Mouse (Mus musculus) CH12.LX (cell line): ENCODE results near the gene Pcgf3. TPM values are rescaled to one million over a fixed set of nuclear protein-coding genes. Genes with fewer than 3 reads are reported as not detected.

Experiments used
- DNase-seq: peaks from one replicate; pipeline ENCODE4 v3.0.0-alpha.2; 2013; ENCODE audit errors: extremely low read depth
- H3K27ac ChIP-seq: 2 replicates; pipeline ENCODE4 v1.5.1; 2012; ENCODE audit warnings: low read depth, mild to moderate bottlenecking, control low read depth, moderate library complexity; ENCODE audit not compliant: insufficient read depth
- H3K27me3 ChIP-seq: replicated peaks from 2 replicates; pipeline ENCODE3; 2012; ENCODE audit warnings: inconsistent platforms
- H3K36me3 ChIP-seq, 2 experiments: replicated peaks in 1 of 2; 2 replicates each; pipeline versions ENCODE3 to v1.6.1; 2012; ENCODE audit warnings: inconsistent platforms in 1 of 2, low read length in 1 of 2, mild to moderate bottlenecking in 1 of 2, mixed read lengths in 1 of 2, moderate library complexity in 1 of 2; ENCODE audit not compliant: control insufficient read depth in 1 of 2, insufficient read depth in 1 of 2
- H3K4me1 ChIP-seq, 2 experiments: 2 replicates each; pipeline ENCODE4 v1.6.1; 2012; ENCODE audit warnings: inconsistent platforms in 1 of 2, moderate library complexity in 1 of 2; ENCODE audit not compliant: insufficient read depth in 2 of 2, control insufficient read depth in 1 of 2
- H3K4me2 ChIP-seq: 2 replicates; pipeline ENCODE4 v1.6.1; 2012; ENCODE audit warnings: low read depth, mild to moderate bottlenecking, control low read depth; ENCODE audit not compliant: poor library complexity, insufficient read depth, severe bottlenecking
- H3K4me3 ChIP-seq, 3 experiments: fragments of 150-350 bp in 1 of 3; sonication (generic) in 1 of 3; replicated peaks in 1 of 3; 2 replicates each; pipeline versions ENCODE3 to v1.5.1; 2011 to 2012; ENCODE audit warnings: low read depth in 2 of 3, low read length in 2 of 3, mild to moderate bottlenecking in 2 of 3, moderate library complexity in 2 of 3, control low read depth in 1 of 3, improper control_type of control experiment in 1 of 3, inconsistent platforms in 1 of 3, mixed read lengths in 1 of 3; ENCODE audit not compliant: poor library complexity in 1 of 3
- H3K79me2 ChIP-seq: replicated peaks from 2 replicates; pipeline ENCODE4 v1.6.1; 2012; ENCODE audit warnings: mild to moderate bottlenecking, moderate library complexity; ENCODE audit not compliant: control insufficient read depth, poor library complexity, insufficient read depth, severe bottlenecking; ENCODE audit errors: extremely low read depth
- H3K9ac ChIP-seq: 2 replicates; pipeline ENCODE4 v1.6.1; 2012; ENCODE audit warnings: low read depth, mild to moderate bottlenecking, control low read depth, moderate library complexity; ENCODE audit not compliant: insufficient read depth
- H3K9me3 ChIP-seq: replicated peaks from 2 replicates; pipeline ENCODE3; 2012; ENCODE audit warnings: low read length, inconsistent platforms, mixed read lengths
- E2F4 ChIP-seq: IDR thresholded peaks from 2 replicates; pipeline ENCODE4 v1.6.1; 2011; ENCODE audit warnings: low read depth, low read length, improper control_type of control experiment; ENCODE audit not compliant: insufficient replicate concordance
- EP300 ChIP-seq: IDR thresholded peaks from 2 replicates; pipeline ENCODE4 v1.6.1; 2011; ENCODE audit warnings: low read length, improper control_type of control experiment
- ETS1 ChIP-seq: conservative IDR thresholded peaks from 2 replicates; pipeline ENCODE4 v1.6.1; 2012; ENCODE audit warnings: low read depth, mild to moderate bottlenecking, inconsistent platforms, low read length, improper control_type of control experiment, moderate library complexity
- KAT2A ChIP-seq: IDR thresholded peaks from 2 replicates; pipeline ENCODE4 v1.6.1; 2012; ENCODE audit warnings: low read length, improper control_type of control experiment, inconsistent platforms; ENCODE audit not compliant: insufficient replicate concordance
- MAX ChIP-seq: IDR thresholded peaks from 2 replicates; pipeline ENCODE4 v1.6.1; 2011; ENCODE audit warnings: low read length, improper control_type of control experiment
- MAZ ChIP-seq: IDR thresholded peaks from 2 replicates; pipeline ENCODE4 v1.6.1; 2012; ENCODE audit warnings: low read depth, mild to moderate bottlenecking, inconsistent platforms, low read length, improper control_type of control experiment, moderate library complexity
- NELFE ChIP-seq: IDR thresholded peaks from 2 replicates; pipeline ENCODE4 v1.6.1; 2011; ENCODE audit warnings: low read depth, low read length, improper control_type of control experiment
- RCOR1 ChIP-seq: conservative IDR thresholded peaks from 2 replicates; pipeline ENCODE4 v1.6.1; 2012; ENCODE audit warnings: low read depth, mild to moderate bottlenecking, inconsistent platforms, low read length, improper control_type of control experiment
- USF2 ChIP-seq: conservative IDR thresholded peaks from 2 replicates; pipeline ENCODE4 v1.6.1; 2011; ENCODE audit warnings: low read depth, low read length, improper control_type of control experiment
- ZKSCAN1 ChIP-seq: IDR thresholded peaks from 2 replicates; pipeline ENCODE4 v1.6.1; 2012; ENCODE audit warnings: low read depth, inconsistent platforms, low read length, improper control_type of control experiment, borderline replicate concordance
- dilution Hi-C: fragments of 300-500 bp; cut with MboI; formaldehyde crosslinking; loops from 2 replicates; pipeline ENCODE4 v1.14.3; 2020; ENCODE audit warnings: low sequenced_read_pairs; ENCODE audit not compliant: extremely low pct_unique_long_range_greater_than_20kb, extremely low pct_ligation_motif_present
- in situ Hi-C: fragments of 300-500 bp; cut with MboI; formaldehyde crosslinking; loops from 3 replicates; pipeline ENCODE4 v1.14.3; 2019; ENCODE audit warnings: low sequenced_read_pairs, low pct_ligation_motif_present, low pct_unique_long_range_greater_than_20kb, mixed read lengths
- polyA plus RNA-seq: library from polyadenylated mRNA; unstranded; fragments of >175 nt; gene quantifications from 2 replicates; pipeline ENCODE4 v1.2.1, GENCODE M21; 2012; ENCODE audit warnings: low read depth; ENCODE audit not compliant: insufficient read length
- total RNA-seq, 2 experiments: library from RNA; depleted of rRNA; stranded (reverse); fragments of 300-350 nt in 1 of 2; fragments of >200 nt in 1 of 2; gene quantifications; 2 replicates each; pipeline ENCODE4 v1.2.3; 2012 to 2014

Gene Pcgf3
- total and polyA plus RNA-seq, 3 experiments: 5.5 to 18.8 (median 6.0) TPM

DNA sequence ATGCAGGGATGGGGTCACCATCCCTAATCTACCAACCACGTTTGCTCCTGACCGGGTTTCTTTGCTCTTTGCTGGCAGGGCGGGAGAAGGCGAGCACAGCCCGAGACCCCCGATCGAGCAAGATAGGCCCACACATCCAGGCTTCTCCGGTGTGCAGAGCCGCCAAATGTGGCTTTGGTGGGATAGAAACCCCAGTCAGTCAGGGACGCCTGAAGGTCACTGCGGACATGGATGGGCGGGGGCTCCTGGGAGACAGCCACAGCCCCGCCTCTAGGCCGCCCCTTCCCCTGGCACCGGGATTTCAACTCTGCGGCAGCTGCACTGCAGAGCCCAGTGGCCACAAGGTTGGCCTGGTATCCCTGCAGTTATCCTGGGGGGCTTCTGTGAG is 89.2 kb downstream of the Pcgf3 start:
- Histone ChIP-seq H3K4me2 (no peak overlapping the region), H3K27ac (no peak overlapping the region), H3K36me3 (no peaks in the 10 kb centered on the region), H3K4me3 (no peak overlapping the region), H3K9ac (no peak overlapping the region), H3K79me2 (no peaks in the 10 kb centered on the region), H3K4me1 (no peaks in the 10 kb centered on the region), H3K27me3 (peaks cover 59% of the 10 kb centered on the region), H3K9me3 (no peaks in the 10 kb centered on the region)
- no peak for TF ChIP-seq ZKSCAN1
- TF ChIP-seq KAT2A: no peak
- no peak for TF ChIP-seq RCOR1
- TF ChIP-seq MAZ: no peak
- no peak for TF ChIP-seq EP300
- TF ChIP-seq MAX: no peak
- TF ChIP-seq USF2: no peak
- no peak for TF ChIP-seq ETS1
- TF ChIP-seq E2F4: no peak
- no peak for DNase-seq
- dilution Hi-C loops: no loop called here
- in situ Hi-C loops: no loop called here

DNA sequence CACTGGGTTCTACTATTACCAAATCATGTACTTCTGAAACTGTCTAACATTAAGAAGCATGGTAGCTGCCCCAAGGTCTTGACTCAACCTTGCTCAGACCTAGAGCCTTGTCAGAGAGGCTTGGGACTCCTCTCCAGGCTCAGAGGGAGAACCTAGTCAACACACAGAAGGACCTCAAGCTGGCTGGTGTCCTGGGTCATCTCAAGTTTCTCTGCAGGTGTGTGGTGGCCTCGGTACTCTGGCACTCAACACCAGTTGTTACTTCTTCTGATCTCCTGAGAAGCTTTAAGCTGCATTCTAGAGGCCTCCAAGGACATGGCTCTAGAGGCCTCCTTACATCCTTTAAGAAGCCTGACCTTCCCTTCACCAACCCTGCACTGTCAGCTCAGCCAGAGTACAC is 93.0 kb downstream of the Pcgf3 start:
- no peak overlapping the region for H3K9ac ChIP-seq
- no peak overlapping the region for H3K4me3 ChIP-seq
- in situ Hi-C loops: no loop called here
- H3K36me3 ChIP-seq: no peaks in the 10 kb centered on the region
- H3K27ac ChIP-seq: no peak overlapping the region
- no peak overlapping the region for H3K4me2 ChIP-seq
- H3K9me3 ChIP-seq: no peaks in the 10 kb centered on the region
- H3K79me2 ChIP-seq: no peaks in the 10 kb centered on the region
- no peak for TF ChIP-seq NELFE
- no peak for DNase-seq
- dilution Hi-C loops: no loop called here
- H3K4me1 ChIP-seq: no peaks in the 10 kb centered on the region
- H3K27me3 ChIP-seq: peaks cover 38% of the 10 kb centered on the region

Other genes starting within 250 kb of the Pcgf3 start
- 18.2 and 22.3 TPM in 2 replicates for gene Dr1, start 192.3 kb upstream of the Pcgf3 start, total RNA-seq (2012; rRNA removed)
- gene Dr1, start 192.3 kb upstream of the Pcgf3 start, total RNA-seq (2014; rRNA removed): 52.6 and 57.3 TPM in 2 replicates
- 40.3 and 43.1 TPM in 2 replicates for gene Dr1, start 192.3 kb upstream of the Pcgf3 start, polyA plus RNA-seq
- gene Pigg, start 148.6 kb upstream of the Pcgf3 start, total RNA-seq (2012; rRNA removed): 8.2 and 9.7 TPM in 2 replicates
- 9.0 and 9.8 TPM in 2 replicates for gene Pigg, start 148.6 kb upstream of the Pcgf3 start, total RNA-seq (2014; rRNA removed)
- 6.2 and 6.4 TPM in 2 replicates for gene Pigg, start 148.6 kb upstream of the Pcgf3 start, polyA plus RNA-seq
- not detected in 2 replicates for gene Gm42517, start 93.3 kb upstream of the Pcgf3 start, total RNA-seq (2012; rRNA removed)
- not detected in 2 replicates for gene Gm42517, start 93.3 kb upstream of the Pcgf3 start, total RNA-seq (2014; rRNA removed)
- not detected in 2 replicates for gene Gm42517, start 93.3 kb upstream of the Pcgf3 start, polyA plus RNA-seq
- 0.13 TPM in 1 of 2 replicates, not detected in the other for gene Pde6b, start 72.8 kb upstream of the Pcgf3 start, total RNA-seq (2012; rRNA removed)
- gene Pde6b, start 72.8 kb upstream of the Pcgf3 start, total RNA-seq (2014; rRNA removed): not detected in 2 replicates
- gene Pde6b, start 72.8 kb upstream of the Pcgf3 start, polyA plus RNA-seq: 0.11 and 0.16 TPM in 2 replicates
- 567 and 782 TPM in 2 replicates for gene Atp5k, start 26.8 kb upstream of the Pcgf3 start, total RNA-seq (2012; rRNA removed)
- 199 and 240 TPM in 2 replicates for gene Atp5k, start 26.8 kb upstream of the Pcgf3 start, total RNA-seq (2014; rRNA removed)
- 276 and 399 TPM in 2 replicates for gene Atp5k, start 26.8 kb upstream of the Pcgf3 start, polyA plus RNA-seq
- not detected in 2 replicates for gene Mfsd7a, start 12.3 kb upstream of the Pcgf3 start, total RNA-seq (2012; rRNA removed)
- not detected in 2 replicates for gene Mfsd7a, start 12.3 kb upstream of the Pcgf3 start, total RNA-seq (2014; rRNA removed)
- gene Mfsd7a, start 12.3 kb upstream of the Pcgf3 start, polyA plus RNA-seq: not detected in 2 replicates
- not detected in 2 replicates for gene Cplx1, start 88.8 kb downstream of the Pcgf3 start, total RNA-seq (2012; rRNA removed)
- gene Cplx1, start 88.8 kb downstream of the Pcgf3 start, total RNA-seq (2014; rRNA removed): not detected in 2 replicates
- gene Cplx1, start 88.8 kb downstream of the Pcgf3 start, polyA plus RNA-seq: not detected in 2 replicates
- gene Gak, start 168.5 kb downstream of the Pcgf3 start, total RNA-seq (2012; rRNA removed): 61.6 and 67.3 TPM in 2 replicates
- gene Gak, start 168.5 kb downstream of the Pcgf3 start, total RNA-seq (2014; rRNA removed): 49.9 and 50.7 TPM in 2 replicates
- 59.0 and 65.2 TPM in 2 replicates for gene Gak, start 168.5 kb downstream of the Pcgf3 start, polyA plus RNA-seq
- gene Tmem175, start 168.5 kb downstream of the Pcgf3 start, total RNA-seq (2012; rRNA removed): 15.5 and 20.3 TPM in 2 replicates
- 18.3 and 25.4 TPM in 2 replicates for gene Tmem175, start 168.5 kb downstream of the Pcgf3 start, total RNA-seq (2014; rRNA removed)
- 20.0 and 21.4 TPM in 2 replicates for gene Tmem175, start 168.5 kb downstream of the Pcgf3 start, polyA plus RNA-seq
- gene Idua, start 199.1 kb downstream of the Pcgf3 start, total RNA-seq (2012; rRNA removed): 4.0 and 5.8 TPM in 2 replicates
- 2.1 and 2.3 TPM in 2 replicates for gene Idua, start 199.1 kb downstream of the Pcgf3 start, total RNA-seq (2014; rRNA removed)
- gene Idua, start 199.1 kb downstream of the Pcgf3 start, polyA plus RNA-seq: 10.6 and 10.8 TPM in 2 replicates
- 8.5 and 9.1 TPM in 2 replicates for gene Dgkq, start 208.4 kb downstream of the Pcgf3 start, total RNA-seq (2012; rRNA removed)
- gene Dgkq, start 208.4 kb downstream of the Pcgf3 start, total RNA-seq (2014; rRNA removed): 3.7 and 5.5 TPM in 2 replicates
- gene Dgkq, start 208.4 kb downstream of the Pcgf3 start, polyA plus RNA-seq: 4.4 and 5.0 TPM in 2 replicates
- 0.08 TPM in 2 replicates for gene Slc26a1, start 214.3 kb downstream of the Pcgf3 start, total RNA-seq (2012; rRNA removed)
- gene Slc26a1, start 214.3 kb downstream of the Pcgf3 start, total RNA-seq (2014; rRNA removed): not detected in 2 replicates
- 0.07 and 0.11 TPM in 2 replicates for gene Slc26a1, start 214.3 kb downstream of the Pcgf3 start, polyA plus RNA-seq
- gene Fgfrl1, start 231.2 kb downstream of the Pcgf3 start, total RNA-seq (2012; rRNA removed): 0.55 and 0.64 TPM in 2 replicates
- gene Fgfrl1, start 231.2 kb downstream of the Pcgf3 start, total RNA-seq (2014; rRNA removed): 0.17 TPM in 1 of 2 replicates, not detected in the other
- 0.26 and 0.64 TPM in 2 replicates for gene Fgfrl1, start 231.2 kb downstream of the Pcgf3 start, polyA plus RNA-seq